Mouse (Mus musculus) megakaryocyte, embryonic 14.5 days (primary cell): Measurements from ENCODE around the gene Htra2. TPM values are rescaled to one million over a fixed set of nuclear protein-coding genes. Genes with fewer than 3 reads are reported as not detected.

Experiments
- H3K27me3 ChIP-seq: replicated peaks from 2 replicates; pipeline ENCODE3; 2012; ENCODE audit warnings: inconsistent platforms
- H3K36me3 ChIP-seq: replicated peaks from 2 replicates; pipeline ENCODE3; 2012; ENCODE audit warnings: low read length, inconsistent platforms, mixed read lengths
- H3K4me1 ChIP-seq: 2 replicates; pipeline ENCODE4 v1.6.1; 2012; ENCODE audit warnings: inconsistent platforms
- H3K4me3 ChIP-seq: replicated peaks from 2 replicates; pipeline ENCODE3; 2012; ENCODE audit warnings: moderate library complexity, mild to moderate bottlenecking, inconsistent platforms
- H3K9me3 ChIP-seq: 2 replicates; pipeline ENCODE4 v1.6.1; 2012; ENCODE audit warnings: inconsistent platforms
- FLI1 ChIP-seq: IDR thresholded peaks from 2 replicates; pipeline ENCODE4 v1.6.1; 2012; ENCODE audit warnings: low read length, inconsistent platforms, mixed read lengths
- GATA1 ChIP-seq: IDR thresholded peaks from 3 replicates; pipeline ENCODE4 v1.6.1; 2012; ENCODE audit warnings: mixed read lengths, low read length, inconsistent platforms, borderline replicate concordance
- polyA plus RNA-seq: library from polyadenylated mRNA; stranded (reverse); fragments of >175 nt; gene quantifications from 2 replicates; pipeline ENCODE4 v1.2.3, GENCODE M21; 2012; ENCODE audit warnings: low replicate concordance; ENCODE audit not compliant: insufficient read depth

The Htra2 gene
- polyA plus RNA-seq, 1 experiment = 49.5 TPM

DNA sequence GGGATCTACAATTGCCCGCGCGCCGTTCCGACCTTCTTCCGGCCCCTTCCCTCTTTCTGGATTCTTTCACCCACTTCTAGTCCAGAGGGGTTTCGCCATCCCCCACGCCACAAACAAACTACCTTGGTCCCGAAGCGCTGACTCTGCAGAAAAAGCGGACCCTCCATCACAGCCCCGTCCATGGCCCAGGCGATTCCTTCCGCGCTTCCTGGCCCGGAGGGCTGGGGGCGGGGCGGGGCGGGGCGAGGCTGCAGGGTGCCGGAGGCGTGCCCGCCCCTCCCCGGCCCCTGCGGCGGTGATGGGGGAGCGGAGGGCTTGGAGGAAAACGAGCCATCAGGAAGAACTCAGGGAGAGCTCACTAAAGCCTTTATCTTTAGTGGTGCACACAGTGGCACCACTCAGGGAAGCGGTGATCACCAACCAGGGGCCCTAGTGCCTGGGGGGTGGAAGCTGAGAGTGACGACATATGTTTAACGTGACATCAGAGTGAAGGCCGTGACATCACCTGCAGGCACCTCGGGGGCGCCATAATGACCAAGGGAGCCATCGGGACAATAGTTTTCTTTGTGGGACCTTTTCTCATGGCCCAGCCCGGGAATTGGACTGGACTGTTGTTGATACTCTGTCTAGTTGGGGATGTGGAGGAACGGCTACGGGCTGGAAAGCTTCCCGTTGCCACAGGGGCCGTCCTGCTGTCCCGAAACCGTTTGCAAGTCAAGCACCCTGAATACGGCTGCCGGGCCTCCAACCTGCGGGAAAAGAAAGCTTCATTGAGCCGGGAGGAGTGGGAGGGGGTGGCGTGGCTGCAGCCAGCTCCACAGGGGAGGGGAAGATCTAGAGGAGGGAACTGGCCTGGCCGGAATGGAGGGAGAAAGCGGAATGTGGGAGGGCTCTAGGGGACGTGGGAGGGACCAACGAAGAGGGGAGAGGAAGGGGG lies 21.6 kb downstream of the Htra2 start, which contains the start of the genes Dok1 and Loxl3:
Gene Dok1 (minus strand): TSS at position 223 of the 937 bp plus-strand sequence.
Gene Loxl3 (plus strand): TSS at position 925 of the 937 bp plus-strand sequence.
- Histone ChIP-seq H3K27me3 (no peaks in the 10 kb centered on the region), H3K9me3 (no peaks in the 10 kb centered on the region), H3K36me3 (peaks cover 60% of the 10 kb centered on the region), H3K4me1 (peaks cover 88% of the 10 kb centered on the region), H3K4me3 (peak within 1 kb of the TSS; percentile 92)
- TF ChIP-seq GATA1 (no peak), FLI1 (no peak)

DNA sequence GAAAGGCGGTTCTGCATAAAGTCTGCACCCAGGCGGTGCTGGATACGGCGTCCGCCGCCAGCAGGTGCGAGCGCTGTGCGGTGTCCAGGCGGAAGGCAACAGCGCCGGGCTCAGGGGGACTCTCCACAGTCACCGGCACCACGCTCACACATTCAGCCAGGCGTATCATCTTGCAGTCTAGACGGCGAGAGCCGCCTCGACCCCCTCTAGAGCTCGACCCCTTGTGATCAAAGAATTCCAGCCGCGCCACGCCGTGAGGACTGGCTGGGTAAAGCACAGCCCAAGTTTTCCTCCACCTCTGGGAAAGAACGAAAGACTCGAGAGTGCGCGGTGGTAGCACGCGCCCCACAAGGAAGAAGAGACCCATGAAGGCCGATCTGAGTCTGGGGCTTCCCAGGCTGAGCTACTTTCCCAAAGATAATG lies 22.3 kb downstream of the Htra2 start:
- Histone ChIP-seq H3K4me3 (peak overlapping the region; percentile 92), H3K27me3 (no peaks in the 10 kb centered on the region), H3K36me3 (peaks cover 58% of the 10 kb centered on the region), H3K4me1 (peaks cover 88% of the 10 kb centered on the region), H3K9me3 (no peaks in the 10 kb centered on the region)
- TF ChIP-seq GATA1 (no peak), FLI1 (no peak)

DNA sequence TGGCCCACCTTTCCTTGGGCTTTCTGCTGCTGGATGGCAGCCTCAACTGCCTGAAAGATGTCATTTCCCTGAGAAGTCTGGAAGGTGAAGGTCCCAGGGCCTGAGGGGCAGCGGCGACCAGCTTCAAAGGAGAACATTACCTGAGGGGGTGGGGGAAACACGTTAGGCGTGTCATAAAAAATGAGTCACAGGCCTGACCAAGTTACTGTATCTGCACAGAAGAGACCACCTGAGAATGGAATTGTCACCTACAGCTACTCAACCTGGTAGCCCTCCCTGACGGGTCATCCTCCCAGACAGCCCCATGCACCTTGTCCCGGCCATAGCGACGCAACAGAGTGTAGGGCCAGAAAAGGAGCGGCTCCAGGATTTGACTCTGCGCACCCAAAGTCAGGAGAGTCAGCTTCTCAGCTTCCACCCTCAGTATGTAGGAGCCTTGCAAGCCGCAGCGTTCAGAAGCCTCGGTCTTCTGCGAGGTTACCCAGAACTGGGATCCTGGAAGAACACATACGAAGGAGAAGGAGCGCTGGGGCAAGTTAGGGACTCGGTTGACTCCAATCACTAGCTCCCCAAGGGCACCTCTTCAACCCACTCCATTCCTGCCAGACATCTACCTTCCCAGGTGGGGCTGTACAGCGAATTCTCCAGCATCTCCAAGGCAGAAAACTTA lies 23.0 kb downstream of the Htra2 start:
- Histone ChIP-seq H3K9me3 (no peaks in the 10 kb centered on the region), H3K36me3 (peaks cover 53% of the 10 kb centered on the region), H3K27me3 (no peaks in the 10 kb centered on the region), H3K4me3 (peak overlapping the region; percentile 92), H3K4me1 (peaks cover 89% of the 10 kb centered on the region)
- TF ChIP-seq FLI1 (no peak), GATA1 (no peak)

DNA sequence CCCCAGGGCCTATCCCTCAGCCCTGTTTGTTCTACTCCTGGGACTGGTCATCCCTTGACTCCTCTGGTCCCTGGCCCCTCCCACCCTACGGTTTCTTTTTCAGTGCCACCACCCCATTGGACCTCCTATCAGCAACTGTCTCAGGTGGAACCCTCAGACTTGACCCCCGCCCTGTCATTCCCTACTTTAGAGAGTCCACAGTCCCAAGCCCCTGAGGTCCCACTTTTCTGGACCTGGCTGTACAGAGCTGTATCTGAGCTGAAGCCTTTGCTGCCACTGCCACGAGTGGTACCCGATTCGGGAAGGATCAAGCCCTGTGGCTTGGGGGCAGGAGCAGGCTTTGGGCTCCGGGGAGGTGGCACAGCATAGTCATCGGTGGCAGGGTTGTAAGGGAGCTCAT lies 24.0 kb downstream of the Htra2 start:
- Histone ChIP-seq H3K27me3 (no peaks in the 10 kb centered on the region), H3K4me3 (peak overlapping the region; percentile 92), H3K4me1 (peaks cover 91% of the 10 kb centered on the region), H3K9me3 (no peaks in the 10 kb centered on the region), H3K36me3 (peaks cover 53% of the 10 kb centered on the region)
- no peak for TF ChIP-seq GATA1
- TF ChIP-seq FLI1 = no peak

DNA sequence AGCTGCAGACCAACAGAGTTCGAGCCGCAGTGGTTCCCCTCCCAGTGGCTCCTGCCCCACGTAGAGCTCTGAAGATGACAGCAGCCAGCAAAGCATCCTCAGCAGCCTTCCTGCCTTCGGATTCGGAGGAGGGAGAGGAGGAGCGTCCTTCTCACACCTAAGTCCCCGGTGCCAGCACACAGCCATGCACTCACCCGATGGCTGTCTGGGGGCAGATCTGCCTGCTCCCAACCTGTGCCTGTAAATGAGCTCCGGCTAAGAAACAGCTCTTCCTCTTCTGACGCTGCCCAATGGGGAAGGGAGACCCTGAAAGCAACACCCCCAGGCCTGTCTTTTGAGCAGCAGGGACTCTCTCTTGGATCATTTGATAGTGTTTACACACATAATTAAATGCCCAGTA lies 25.3 kb downstream of the Htra2 start:
- Histone ChIP-seq H3K9me3 (no peaks in the 10 kb centered on the region), H3K4me1 (peaks cover 89% of the 10 kb centered on the region), H3K36me3 (peaks cover 46% of the 10 kb centered on the region)

DNA sequence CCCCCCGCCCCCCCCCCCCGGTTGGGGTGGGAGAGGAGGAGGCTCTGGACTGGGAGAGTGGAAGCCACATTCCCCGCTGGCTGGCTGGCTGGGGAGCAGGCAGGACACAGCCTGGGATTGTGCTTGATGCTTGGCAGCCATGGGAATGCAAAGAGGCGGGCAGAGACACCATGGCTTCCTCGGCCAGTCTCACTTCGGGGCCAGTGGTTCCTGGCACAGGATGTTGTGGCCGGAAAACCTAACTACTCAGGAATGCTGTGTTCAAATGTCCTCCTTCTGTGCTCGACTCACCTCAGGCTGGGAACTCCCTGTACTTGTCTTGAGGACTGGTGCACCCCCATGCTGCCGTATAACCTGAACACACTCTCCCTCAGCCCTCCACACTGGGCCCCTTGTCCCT lies 27.4 kb downstream of the Htra2 start:
- H3K9me3 ChIP-seq = no peaks in the 10 kb centered on the region
- H3K4me3 ChIP-seq = peak overlapping the region; percentile 83
- peaks cover 95% of the 10 kb centered on the region for H3K4me1 ChIP-seq
- H3K27me3 ChIP-seq = no peaks in the 10 kb centered on the region
- TF ChIP-seq GATA1 = no peak
- no peak for TF ChIP-seq FLI1
- H3K36me3 ChIP-seq = peaks cover 45% of the 10 kb centered on the region

More for the DNA sequence above, 25.3 kb downstream of the Htra2 start:
- peak overlapping the region; percentile 50 for H3K4me3 ChIP-seq
- H3K27me3 ChIP-seq = no peaks in the 10 kb centered on the region
- TF ChIP-seq GATA1 (no peak), FLI1 (no peak)

DNA sequence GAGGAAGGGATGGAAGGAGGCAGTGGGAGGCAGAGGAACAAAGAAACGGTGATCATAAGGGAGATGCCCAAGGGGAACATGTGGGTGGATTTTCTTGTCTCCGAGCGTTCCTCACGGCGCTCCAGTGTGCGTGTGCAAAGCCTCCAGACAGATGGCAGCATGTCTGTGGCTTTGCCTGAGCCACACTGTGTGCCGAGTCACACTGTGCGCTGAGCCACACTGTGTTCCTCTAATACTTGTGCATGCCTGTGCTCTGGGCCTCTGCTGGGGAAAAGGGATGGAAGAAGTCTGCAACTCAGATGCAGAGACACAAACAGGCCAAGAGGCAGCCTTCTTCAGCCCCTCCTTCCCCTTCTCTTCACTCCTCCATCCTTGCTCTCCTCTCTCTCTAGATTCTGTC lies 27.8 kb downstream of the Htra2 start:
- TF ChIP-seq GATA1 (no peak), FLI1 (no peak)
- H3K27me3 ChIP-seq = no peaks in the 10 kb centered on the region
- peak overlapping the region; percentile 83 for H3K4me3 ChIP-seq
- H3K9me3 ChIP-seq = no peaks in the 10 kb centered on the region
- peaks cover 97% of the 10 kb centered on the region for H3K4me1 ChIP-seq
- H3K36me3 ChIP-seq = peaks cover 41% of the 10 kb centered on the region

DNA sequence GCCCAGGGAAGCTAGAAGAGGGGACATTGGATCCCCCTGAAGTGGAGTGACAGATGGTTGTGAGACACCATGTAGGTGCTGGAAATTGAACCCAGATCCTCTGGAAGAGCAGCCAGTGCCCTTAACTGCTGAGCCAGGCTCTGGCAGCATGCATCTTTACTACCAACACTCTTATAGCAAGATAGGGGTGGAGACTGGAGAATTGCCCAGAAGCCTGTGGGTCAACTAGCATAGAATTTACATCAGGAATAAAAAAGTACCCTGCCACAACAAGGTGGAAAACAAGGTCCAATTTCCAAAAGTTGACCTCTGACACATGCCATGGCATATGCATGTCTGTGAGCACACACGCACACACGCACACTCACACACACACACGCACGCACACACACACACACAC lies 29.9 kb downstream of the Htra2 start:
- Histone ChIP-seq H3K27me3 (no peaks in the 10 kb centered on the region), H3K9me3 (no peaks in the 10 kb centered on the region), H3K36me3 (peaks cover 20% of the 10 kb centered on the region), H3K4me1 (peaks cover 97% of the 10 kb centered on the region), H3K4me3 (peak overlapping the region; percentile 14)
- no peak for TF ChIP-seq GATA1
- TF ChIP-seq FLI1 = no peak

DNA sequence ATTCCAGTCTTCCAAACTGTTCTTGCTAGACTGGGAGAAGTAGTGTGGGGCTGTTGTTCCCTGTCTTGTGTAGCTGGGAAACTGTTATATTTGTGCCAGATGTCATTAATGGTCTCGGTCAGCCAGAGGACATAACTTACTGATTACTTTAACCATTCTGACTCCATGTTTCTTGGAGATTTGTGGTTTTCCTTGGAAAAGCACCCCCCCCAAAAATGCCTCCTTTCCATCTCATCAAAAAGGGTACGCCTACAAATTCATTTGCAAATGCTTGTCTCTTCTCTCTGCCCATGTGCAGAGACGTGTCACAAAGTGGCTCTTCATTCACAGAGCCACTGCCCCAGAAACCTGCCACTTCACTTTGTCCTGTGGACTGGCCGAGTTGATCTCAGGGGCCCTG lies 30.7 kb downstream of the Htra2 start:
- H3K36me3 ChIP-seq = peaks cover 16% of the 10 kb centered on the region
- H3K27me3 ChIP-seq = no peaks in the 10 kb centered on the region
- no peaks in the 10 kb centered on the region for H3K9me3 ChIP-seq
- TF ChIP-seq GATA1 (no peak), FLI1 (no peak)
- peaks cover 97% of the 10 kb centered on the region for H3K4me1 ChIP-seq
- H3K4me3 ChIP-seq = peak overlapping the region; percentile 38

DNA sequence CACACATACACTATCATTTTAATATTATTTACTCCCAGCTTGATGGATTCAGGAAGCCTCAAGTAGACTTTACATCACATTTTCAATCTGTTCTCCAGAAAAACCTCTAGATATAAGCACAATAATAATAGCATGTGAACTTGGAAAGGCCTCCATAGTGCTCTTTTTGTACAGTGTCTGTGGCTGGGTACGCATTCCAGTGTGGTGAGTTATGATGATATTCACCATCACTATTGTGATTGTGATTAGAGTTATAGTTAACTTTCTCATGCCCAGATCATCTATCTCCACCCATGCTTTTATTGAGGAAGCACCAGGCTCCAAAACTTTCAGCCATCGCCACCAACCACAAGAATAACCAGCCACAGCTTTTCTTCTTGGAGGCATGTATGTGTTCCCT lies 31.3 kb downstream of the Htra2 start:
- Histone ChIP-seq H3K9me3 (no peaks in the 10 kb centered on the region), H3K4me1 (peaks cover 96% of the 10 kb centered on the region), H3K27me3 (no peaks in the 10 kb centered on the region), H3K36me3 (peaks cover 14% of the 10 kb centered on the region), H3K4me3 (peak overlapping the region; percentile 38)
- TF ChIP-seq FLI1 (no peak), GATA1 (no peak)
